Mouse (Mus musculus) CH12.LX (cell line): ENCODE measurements at regions not wholly inside any gene's neighbourhood (a gene's known extent, or its start where the extent isn't known, plus 50 kb on each side); places are given as distances from the start of the nearest gene placed in this dataset.

Source experiments
- CTCF ChIP-seq, 2 experiments: IDR thresholded peaks in 1 of 2; conservative IDR thresholded peaks in 1 of 2; 2 replicates each; pipeline ENCODE4 v1.5.1; 2011 to 2012; ENCODE audit warnings: low read depth in 2 of 2, low read length in 2 of 2, improper control_type of control experiment in 1 of 2, inconsistent platforms in 1 of 2, mild to moderate bottlenecking in 1 of 2, moderate library complexity in 1 of 2
- HCFC1 ChIP-seq: IDR thresholded peaks from 2 replicates; pipeline ENCODE4 v1.6.1; 2012; ENCODE audit warnings: low read depth, mild to moderate bottlenecking, inconsistent platforms, low read length, improper control_type of control experiment
- MXI1 ChIP-seq: IDR thresholded peaks from 2 replicates; pipeline ENCODE4 v1.6.1; 2011; ENCODE audit warnings: mild to moderate bottlenecking, low read depth, low read length, improper control_type of control experiment
- MYC ChIP-seq: IDR thresholded peaks from 2 replicates; pipeline ENCODE4 v1.6.1; 2011; ENCODE audit warnings: low read depth, mild to moderate bottlenecking, improper control_type of control experiment, low read length
- NELFE ChIP-seq: IDR thresholded peaks from 2 replicates; pipeline ENCODE4 v1.6.1; 2011; ENCODE audit warnings: low read depth, low read length, improper control_type of control experiment
- POLR2A ChIP-seq: IDR thresholded peaks from 2 replicates; pipeline ENCODE4 v1.6.1; 2011; ENCODE audit warnings: low read depth, mild to moderate bottlenecking, improper control_type of control experiment, low read length
- ZC3H11A ChIP-seq: IDR thresholded peaks from 2 replicates; pipeline ENCODE4 v1.6.1; 2012; ENCODE audit warnings: low read depth, mild to moderate bottlenecking, inconsistent platforms, low read length, improper control_type of control experiment
- ZNF384 ChIP-seq: IDR thresholded peaks from 2 replicates; pipeline ENCODE4 v1.6.1; 2012; ENCODE audit warnings: low read depth, low read length, improper control_type of control experiment, inconsistent platforms

DNA sequence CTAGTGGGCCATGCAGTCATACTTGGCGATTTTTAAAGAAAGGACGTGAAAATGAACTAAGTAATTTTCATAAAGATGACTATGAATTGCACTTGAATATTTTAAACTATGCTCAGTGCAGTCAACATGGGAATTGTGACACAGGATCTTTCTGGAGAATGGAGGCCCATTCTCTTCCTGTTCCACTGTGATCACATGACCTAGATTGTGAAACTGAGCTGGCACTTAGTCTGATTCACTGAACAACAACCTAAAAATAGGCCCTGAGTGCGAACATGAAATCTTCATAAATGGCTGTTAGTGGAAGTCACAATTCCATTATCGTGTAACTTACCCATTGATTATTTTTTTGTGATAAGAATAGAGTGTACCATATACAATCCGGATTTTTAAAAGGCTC is 577.6 kb upstream of the Zfp960 start:
- no peak for TF ChIP-seq HCFC1
- no peak for TF ChIP-seq MXI1
- TF ChIP-seq CTCF (conservative IDR thresholded peaks at IDR 0.05 in 1 of 2, IDR thresholded peaks at IDR 0.05 in 1 of 2; ENCODE audit: low read depth in 2 of 2, low read length in 2 of 2) = no peak
- TF ChIP-seq ZC3H11A = no peak
- TF ChIP-seq ZNF384 = no peak
- TF ChIP-seq MYC = no peak
- TF ChIP-seq NELFE = no peak
- TF ChIP-seq POLR2A = no peak
